Mouse (Mus musculus): ENCODE measurements at regions not wholly inside any gene's neighbourhood (a gene's known extent, or its start where the extent isn't known, plus 50 kb on each side); places are given as distances from the start of the nearest gene placed in this dataset.
"Not testable (repeated sequence)": the region's sequence is repeated elsewhere in the genome, so short reads cannot be mapped to it uniquely, and the experiment has no call there.

DNA sequence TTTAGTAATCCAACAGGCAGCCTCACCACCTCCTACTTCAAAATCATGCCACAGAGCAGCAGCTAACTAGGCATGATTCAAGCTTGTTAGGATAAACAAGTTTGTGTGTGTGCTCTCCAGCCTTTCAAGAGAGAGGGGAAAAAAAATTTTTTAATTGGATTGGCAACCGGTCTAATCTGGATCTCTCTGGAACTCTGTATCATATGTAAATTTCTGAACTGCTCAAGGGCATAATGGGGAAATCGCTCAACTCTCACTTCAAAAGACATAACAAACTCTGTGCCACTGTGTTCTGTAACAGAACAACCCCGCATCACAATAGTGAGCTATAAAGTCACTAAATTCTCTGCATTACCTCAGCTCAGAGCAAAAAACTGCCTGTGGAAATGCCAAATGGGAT, 147.9 kb upstream of the Krtap11-1 start:
- DNase-seq (ENCODE audit: extremely low spot score): no peak

DNA sequence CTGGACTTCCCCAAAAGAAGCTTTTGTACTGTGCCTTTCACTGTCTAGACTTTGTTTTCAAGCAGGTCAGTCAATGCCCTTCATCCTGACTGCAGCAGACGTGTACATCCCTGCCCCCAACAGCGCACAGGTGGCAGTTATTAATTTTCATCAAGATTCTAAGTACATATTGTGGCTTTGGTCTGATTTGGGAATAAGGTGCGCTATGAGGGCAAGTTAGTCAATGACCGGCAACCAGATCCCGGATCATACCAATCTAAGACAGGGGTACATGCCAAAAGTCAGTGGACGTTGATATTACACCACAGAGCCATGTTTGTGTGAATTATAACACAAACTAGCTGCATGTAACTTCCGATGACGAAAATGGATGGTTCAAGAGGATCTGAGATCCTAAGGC, 144.7 kb upstream of the Krtap11-1 start:
- DNase-seq (ENCODE audit: extremely low spot score): not testable (repeated sequence)

- DNase-seq (ENCODE audit: extremely low spot score): no peak
Observed at GRCm38 (mm10) chr16:89704316-89704715, 133.3 kb upstream of the Krtap11-1 start.

DNA sequence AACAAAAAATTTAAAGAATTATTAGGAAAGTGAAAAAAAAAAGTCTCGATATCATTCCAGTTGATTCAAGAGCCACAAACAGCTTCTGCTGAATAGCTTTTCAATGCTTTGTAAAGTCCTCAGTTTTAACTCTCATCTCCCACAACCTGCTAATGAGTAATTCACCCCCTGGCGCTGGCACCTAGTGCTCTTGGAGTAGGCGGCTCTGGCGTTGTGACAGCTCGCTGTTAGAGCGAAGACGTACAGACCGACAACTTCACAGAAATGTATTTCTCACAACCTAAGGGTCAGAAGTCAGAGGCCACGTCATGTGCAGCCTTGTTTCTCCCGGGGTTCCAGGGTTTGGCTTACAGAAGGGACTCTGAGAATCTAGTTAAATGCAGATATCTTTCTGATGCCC, 132.2 kb upstream of the Krtap11-1 start:
- DNase-seq (ENCODE audit: extremely low spot score): no peak

DNA sequence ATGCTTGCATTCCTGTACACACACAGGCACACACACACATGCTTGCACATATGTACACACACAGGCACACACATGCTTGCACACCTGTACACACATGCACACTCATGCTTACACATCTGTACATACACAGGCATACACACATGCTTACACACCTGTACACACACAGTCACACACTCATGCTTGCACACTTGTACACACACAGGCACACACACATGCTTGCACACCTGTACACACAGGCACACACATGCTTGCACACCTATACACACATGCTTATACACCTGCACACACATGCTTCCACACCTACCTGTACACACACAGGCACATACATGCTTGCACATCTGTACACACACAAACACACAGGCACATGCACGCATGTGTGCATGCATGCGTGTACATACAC, 131.4 kb upstream of the Krtap11-1 start:
- no peak for DNase-seq (ENCODE audit: extremely low spot score)

- DNase-seq (ENCODE audit: extremely low spot score): no peak
Observed at GRCm38 (mm10) chr16:89701741-89702140, 130.8 kb upstream of the Krtap11-1 start.

DNA sequence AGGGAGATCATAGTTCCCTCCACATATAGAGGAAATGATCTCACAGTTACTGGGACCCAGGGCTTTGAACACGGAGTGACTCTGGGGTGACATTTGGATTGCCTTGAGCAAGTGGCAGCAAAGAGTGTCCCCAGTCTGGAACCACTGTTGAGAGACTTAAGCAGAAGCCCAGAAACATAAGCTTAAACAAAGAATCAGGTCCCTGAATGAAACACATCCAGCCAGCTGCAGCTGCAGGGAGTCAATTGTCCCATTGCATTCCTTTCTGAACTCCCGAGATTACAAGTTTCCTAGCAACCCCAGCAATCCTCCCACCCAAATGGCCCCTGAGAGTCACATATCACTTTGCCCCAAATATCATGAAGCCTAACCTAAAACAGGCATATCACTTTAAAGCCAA, 128.7 kb upstream of the Krtap11-1 start:
- DNase-seq (ENCODE audit: extremely low spot score): peak; percentile 43

DNA sequence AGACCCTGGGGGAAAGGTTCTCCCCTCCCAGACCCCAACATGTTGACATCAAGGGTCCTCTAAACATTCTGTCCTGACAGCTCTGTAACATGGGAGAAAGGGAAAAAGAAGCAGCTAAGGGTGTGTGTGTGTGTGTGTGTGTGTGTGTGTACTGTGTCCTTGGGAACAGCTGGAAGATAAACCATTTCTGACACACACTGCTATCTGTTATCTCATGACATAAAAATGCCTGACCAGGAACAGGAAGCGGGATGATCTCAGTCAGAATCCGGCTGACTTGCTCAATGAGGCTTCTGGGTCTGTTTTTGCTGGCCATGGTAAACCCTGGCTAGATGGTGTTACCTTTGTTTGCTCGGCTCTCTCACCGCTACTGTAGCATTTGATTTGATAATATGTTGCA, 124.8 kb upstream of the Krtap11-1 start:
- no peak for DNase-seq (ENCODE audit: extremely low spot score)

GRCm38 (mm10) chr16:89695406-89695805, 124.4 kb upstream of the Krtap11-1 start:
- DNase-seq (ENCODE audit: extremely low spot score): no peak

- DNase-seq (ENCODE audit: extremely low spot score): no peak
Observed at GRCm38 (mm10) chr16:89693321-89693720, 122.3 kb upstream of the Krtap11-1 start.

- no peak for DNase-seq (ENCODE audit: extremely low spot score)
Observed at GRCm38 (mm10) chr16:89679438-89679837, 108.5 kb upstream of the Krtap11-1 start.

DNA sequence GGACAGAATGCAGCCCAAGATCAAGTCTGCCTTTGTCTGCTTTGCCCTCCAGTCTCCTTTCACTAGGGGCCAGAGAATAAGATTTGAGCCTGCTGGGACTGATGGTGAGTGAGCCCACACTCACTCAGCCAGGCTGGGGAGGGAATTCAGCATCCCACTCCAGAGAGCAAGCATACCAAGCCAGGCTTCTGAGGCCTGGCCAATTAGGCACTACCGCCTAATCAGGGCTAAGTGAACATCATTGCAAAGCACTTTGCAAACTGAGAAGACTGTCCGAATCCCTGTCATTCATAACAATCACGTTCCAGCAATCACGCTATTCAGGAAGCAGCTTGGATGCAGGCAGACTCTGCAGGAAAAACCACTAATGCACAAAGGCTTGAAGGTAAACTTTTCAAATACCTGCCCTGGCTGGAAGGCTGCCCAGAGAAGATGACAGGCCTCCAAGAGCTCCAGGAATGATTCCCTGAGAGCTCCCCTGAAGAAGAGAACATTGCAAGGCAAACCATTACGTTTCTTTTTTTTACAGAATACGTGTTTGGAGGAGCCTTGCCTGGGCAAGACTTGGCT, 107.5 kb upstream of the Krtap11-1 start:
- no peak for DNase-seq (ENCODE audit: extremely low spot score)

GRCm38 (mm10) chr16:89675009-89675785, 104.2 kb upstream of the Krtap11-1 start:
- DNase-seq (ENCODE audit: extremely low spot score): no peak

- no peak for DNase-seq (ENCODE audit: extremely low spot score)
Observed at GRCm38 (mm10) chr16:89674159-89674902, 103.3 kb upstream of the Krtap11-1 start.

GRCm38 (mm10) chr16:89671188-89671726, 100.3 kb upstream of the Krtap11-1 start:
- DNase-seq (ENCODE audit: extremely low spot score): no peak

DNA sequence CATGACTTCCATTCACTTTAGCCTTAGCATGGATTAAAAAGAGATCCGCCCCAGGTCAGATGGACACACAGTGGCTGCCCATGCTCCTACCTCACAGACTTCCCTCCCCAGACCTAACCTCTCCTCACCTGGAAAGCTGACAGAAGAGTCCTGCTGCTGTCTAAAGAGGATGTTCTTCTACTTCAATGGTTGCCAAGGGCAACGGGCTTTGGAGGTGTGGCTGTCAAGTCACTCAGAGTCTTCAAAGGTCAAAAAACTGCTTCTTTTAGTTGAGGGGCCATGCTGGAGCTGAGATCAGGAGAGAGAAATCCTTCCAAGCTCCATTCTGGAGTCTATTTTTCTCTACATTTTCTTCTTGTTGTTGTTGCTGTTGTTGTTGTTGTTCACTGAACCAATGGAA, 89.1 kb upstream of the Krtap11-1 start:
- no peak for DNase-seq (ENCODE audit: extremely low spot score)

- no peak for DNase-seq (ENCODE audit: extremely low spot score)
Observed at GRCm38 (mm10) chr16:89656036-89656435, 85.1 kb upstream of the Krtap11-1 start.

- no peak for DNase-seq (ENCODE audit: extremely low spot score)
Observed at GRCm38 (mm10) chr16:89648651-89649050, 77.7 kb upstream of the Krtap11-1 start.

- DNase-seq (ENCODE audit: extremely low spot score): peak; percentile 25
Observed at GRCm38 (mm10) chr16:89633917-89634601, 63.1 kb upstream of the Krtap11-1 start.

DNA sequence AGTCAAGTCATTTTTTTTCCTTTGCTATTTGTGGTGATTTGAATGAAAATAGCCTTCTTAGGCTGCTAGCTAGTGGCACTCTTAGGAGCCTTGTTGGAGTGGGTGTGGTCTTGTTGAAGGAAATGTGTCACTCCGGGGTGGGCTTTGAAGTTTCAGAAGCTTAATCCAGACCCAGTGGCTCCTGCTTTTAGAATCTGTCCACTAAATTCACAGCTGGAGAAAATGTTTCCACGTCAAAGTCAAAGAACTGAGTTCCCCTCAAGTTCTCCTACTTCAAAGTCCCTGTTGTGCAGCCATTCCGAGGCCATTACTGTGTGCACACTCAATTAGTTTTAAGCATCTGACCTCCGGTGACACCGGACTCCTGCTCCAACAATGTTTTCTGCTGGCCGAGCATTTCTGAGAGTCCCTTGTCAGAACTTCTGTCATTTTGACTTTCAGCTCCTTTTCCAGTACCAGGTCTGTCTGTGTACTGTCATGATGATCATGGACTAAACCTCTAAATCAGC, 61.2 kb upstream of the Krtap11-1 start:
- DNase-seq (ENCODE audit: extremely low spot score): no peak

DNA sequence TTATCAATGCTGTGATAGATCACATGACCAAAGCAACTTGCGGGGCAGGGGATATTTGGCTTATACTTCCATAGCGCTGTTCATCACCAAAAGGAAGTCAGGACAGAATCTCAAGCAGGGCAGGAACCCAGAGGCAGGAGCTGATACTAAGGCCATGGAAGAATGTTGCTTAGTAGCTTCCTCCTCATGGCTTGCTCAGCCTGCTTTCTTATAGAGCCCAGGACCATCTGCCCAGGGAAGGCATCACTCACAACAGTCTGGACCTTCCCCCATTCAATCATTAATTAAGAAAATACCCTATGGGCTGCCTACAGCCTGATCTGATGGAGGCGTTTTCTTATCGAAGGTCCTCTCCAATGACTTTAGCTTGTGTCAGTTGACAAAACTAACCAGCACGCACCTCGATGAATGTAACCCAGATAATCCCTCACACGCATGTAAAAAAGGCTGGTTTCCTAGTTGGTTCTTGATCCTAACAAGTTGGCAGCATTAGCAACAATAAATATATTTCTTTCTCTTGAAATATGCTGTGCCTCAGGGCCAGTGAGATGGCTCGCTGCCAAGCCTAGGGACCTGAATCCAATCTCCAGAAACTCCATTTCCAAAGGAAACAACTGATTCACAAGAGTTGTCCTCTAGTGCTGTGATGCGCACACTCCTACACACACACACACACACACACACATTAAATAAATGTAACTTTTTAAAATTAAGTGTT, 60.6 kb upstream of the Krtap11-1 start:
- DNase-seq (ENCODE audit: extremely low spot score): no peak
